Mouse (Mus musculus): ENCODE measurements at regions not wholly inside any gene's neighbourhood (a gene's known extent, or its start where the extent isn't known, plus 50 kb on each side); places are given as distances from the start of the nearest gene placed in this dataset.

- no peak for DNase-seq
- TF ChIP-seq CTCF (conservative IDR thresholded peaks at IDR 0.05; ENCODE audit: insufficient read depth, insufficient read length, low read depth, low read length): no peak
- no peak for TF ChIP-seq POLR2A (IDR thresholded peaks at IDR 0.05; ENCODE audit: low read depth, low read length)
- Histone ChIP-seq H3K27ac (ENCODE audit: insufficient read depth, low read depth, low read length) (no peak overlapping the region), H3K27me3 (replicated peaks; ENCODE audit: control insufficient read depth, insufficient read depth, low read length) (no peaks in the 10 kb centered on the region), H3K4me1 (ENCODE audit: control insufficient read depth, insufficient read depth, low read length) (no peaks in the 10 kb centered on the region), H3K4me3 (ENCODE audit: insufficient read depth, low read depth, low read length) (no peak overlapping the region), H3K36me3 (ENCODE audit: control insufficient read depth, insufficient read depth, low read length) (no peaks in the 10 kb centered on the region)
- WGBS: 83% methylated on average over 9 of the region's 9 CpGs
These were observed 55.2 kb upstream of the Fer start for GRCm38 (mm10) chr17:63807590-63808228.

GRCm38 (mm10) chr17:63808756-63809155 lies 54.1 kb upstream of the Fer start:
- Histone ChIP-seq H3K4me1 (ENCODE audit: control insufficient read depth, insufficient read depth, low read length) (no peaks in the 10 kb centered on the region), H3K36me3 (ENCODE audit: control insufficient read depth, insufficient read depth, low read length) (no peaks in the 10 kb centered on the region), H3K27ac (ENCODE audit: insufficient read depth, low read depth, low read length) (no peak overlapping the region), H3K4me3 (ENCODE audit: insufficient read depth, low read depth, low read length) (no peak overlapping the region), H3K27me3 (replicated peaks; ENCODE audit: control insufficient read depth, insufficient read depth, low read length) (no peaks in the 10 kb centered on the region)
- 68% methylated on average over 6 of the region's 6 CpGs for WGBS
- no peak for TF ChIP-seq POLR2A (IDR thresholded peaks at IDR 0.05; ENCODE audit: low read depth, low read length)
- TF ChIP-seq CTCF (conservative IDR thresholded peaks at IDR 0.05; ENCODE audit: insufficient read depth, insufficient read length, low read depth, low read length): no peak
- no peak for DNase-seq

- no peaks in the 10 kb centered on the region for H3K4me1 ChIP-seq (ENCODE audit: control insufficient read depth, insufficient read depth, low read length)
- WGBS: 23% methylated on average over 9 of the region's 9 CpGs
- no peak overlapping the region for H3K27ac ChIP-seq (ENCODE audit: insufficient read depth, low read depth, low read length)
- no peak overlapping the region for H3K4me3 ChIP-seq (ENCODE audit: insufficient read depth, low read depth, low read length)
- H3K27me3 ChIP-seq (replicated peaks; ENCODE audit: control insufficient read depth, insufficient read depth, low read length): no peaks in the 10 kb centered on the region
- no peaks in the 10 kb centered on the region for H3K36me3 ChIP-seq (ENCODE audit: control insufficient read depth, insufficient read depth, low read length)
- TF ChIP-seq CTCF (conservative IDR thresholded peaks at IDR 0.05; ENCODE audit: insufficient read depth, insufficient read length, low read depth, low read length) (no peak), POLR2A (IDR thresholded peaks at IDR 0.05; ENCODE audit: low read depth, low read length) (no peak)
- no peak for DNase-seq
These were observed 51.5 kb upstream of the Fer start for GRCm38 (mm10) chr17:63811246-63811785.

GRCm38 (mm10) chr17:63812586-63812985 lies 50.3 kb upstream of the Fer start:
- Histone ChIP-seq H3K4me1 (ENCODE audit: control insufficient read depth, insufficient read depth, low read length) (no peaks in the 10 kb centered on the region), H3K4me3 (ENCODE audit: insufficient read depth, low read depth, low read length) (no peak overlapping the region), H3K36me3 (ENCODE audit: control insufficient read depth, insufficient read depth, low read length) (no peaks in the 10 kb centered on the region), H3K27me3 (replicated peaks; ENCODE audit: control insufficient read depth, insufficient read depth, low read length) (no peaks in the 10 kb centered on the region), H3K27ac (ENCODE audit: insufficient read depth, low read depth, low read length) (no peak overlapping the region)
- TF ChIP-seq POLR2A (IDR thresholded peaks at IDR 0.05; ENCODE audit: low read depth, low read length) (no peak), CTCF (conservative IDR thresholded peaks at IDR 0.05; ENCODE audit: insufficient read depth, insufficient read length, low read depth, low read length) (no peak)
- WGBS: 81% methylated on average over 3 of the region's 3 CpGs
- DNase-seq: peak; percentile 1
